Mouse (Mus musculus): ENCODE data around the gene Shoc2.

DNA sequence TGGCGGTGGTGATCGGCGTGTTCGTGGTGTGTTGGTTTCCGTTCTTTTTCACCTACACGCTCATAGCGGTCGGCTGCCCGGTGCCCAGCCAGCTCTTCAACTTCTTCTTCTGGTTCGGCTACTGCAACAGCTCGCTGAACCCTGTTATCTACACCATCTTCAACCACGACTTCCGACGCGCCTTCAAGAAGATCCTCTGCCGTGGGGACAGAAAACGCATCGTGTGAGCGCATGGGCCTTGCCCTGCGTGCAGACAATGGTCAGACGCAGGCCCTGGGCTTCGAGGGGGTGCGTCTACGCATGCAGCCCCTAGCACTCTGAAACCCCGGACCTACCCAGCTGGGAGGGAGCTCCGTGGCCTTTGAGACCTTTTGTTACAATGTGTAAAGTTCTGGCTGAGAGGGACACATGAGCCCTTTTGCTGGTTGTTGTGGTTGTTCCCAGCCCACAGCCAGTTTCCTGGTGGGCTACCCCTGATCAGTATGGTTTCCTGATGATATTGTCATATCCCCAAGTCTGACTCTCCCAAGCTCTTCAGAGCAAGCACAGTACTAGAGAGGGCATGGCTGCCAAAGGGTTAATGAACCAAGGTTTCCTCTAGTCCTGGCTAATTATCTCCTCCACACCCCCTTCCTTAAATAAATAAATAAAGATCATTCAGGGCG lies 103.4 kb downstream of the Shoc2 start:
- no peak for TF ChIP-seq CTCF (conservative IDR thresholded peaks at IDR 0.05; ENCODE audit: low read length)
- TF ChIP-seq POU5F1 (IDR thresholded peaks at IDR 0.05; ENCODE audit: borderline replicate concordance, low read length) = no peak
- TF ChIP-seq NANOG (IDR thresholded peaks at IDR 0.05; ENCODE audit: borderline replicate concordance, low read length) = no peak

Data from E14TG2a.4 (cell line).